Mouse (Mus musculus) B cell, adult (primary cell): ENCODE data around the gene Pih1d1. TPM values are rescaled to one million over a fixed set of nuclear protein-coding genes. Genes with fewer than 3 reads are reported as not detected.

ENCODE experiments used
- total RNA-seq: library from RNA; stranded (reverse); gene quantifications from 4 replicates; pipeline ENCODE4 v1.2.4, GENCODE M21; 2023; ENCODE audit not compliant: inconsistent age

Gene Pih1d1
- total RNA-seq: 46.7 to 53.9 TPM (median 51.0 TPM) in 4 replicates

DNA sequence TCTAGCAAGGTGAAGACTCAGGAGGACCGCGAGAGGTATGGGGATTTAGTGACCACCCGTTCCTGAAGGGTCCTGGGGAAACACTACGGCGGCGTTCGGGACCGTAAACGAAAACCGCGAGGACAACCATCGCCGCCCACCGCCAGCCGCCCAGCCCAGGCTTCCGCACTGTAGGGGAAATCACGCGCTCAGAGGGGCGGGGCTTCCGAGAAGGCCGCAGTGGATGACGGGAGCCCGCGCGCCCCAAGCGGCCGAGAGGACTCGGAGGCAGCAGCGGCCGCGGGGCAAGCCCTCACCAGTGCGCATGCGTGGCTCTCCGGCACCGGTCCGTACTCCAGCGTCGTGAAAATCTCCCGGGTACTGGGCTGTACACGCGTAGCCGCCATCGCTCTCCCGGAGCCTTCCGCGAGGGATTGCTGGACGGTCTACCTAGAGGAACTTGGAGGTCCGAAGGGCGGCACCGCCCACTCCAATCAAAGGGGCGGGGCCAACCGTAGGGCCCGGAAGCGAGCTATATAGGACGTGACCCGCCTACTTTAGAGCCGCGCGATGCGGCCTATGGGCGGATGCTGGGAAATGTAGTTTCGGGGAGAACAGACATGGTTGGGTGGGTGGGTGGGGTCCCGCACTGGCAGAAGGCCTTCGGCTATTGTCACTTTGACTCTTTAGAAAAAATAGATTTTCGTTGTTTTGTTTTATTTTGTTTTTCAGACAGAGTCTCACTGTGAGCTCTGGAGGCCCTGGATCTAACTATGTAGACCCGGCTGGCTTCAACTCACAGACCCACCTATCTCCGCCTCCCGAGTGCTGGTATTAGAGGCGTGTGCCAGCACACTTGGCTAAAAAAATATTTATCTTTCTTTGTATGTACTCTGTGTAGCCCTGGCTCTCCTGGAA, at the start of gene Pih1d1, which contains the start of gene Aldh16a1:
Gene Pih1d1 (plus strand): TSS at position 208 of the 897 bp plus-strand sequence.
Gene Aldh16a1 (minus strand): TSS at position 489 of the 897 bp plus-strand sequence.

DNA sequence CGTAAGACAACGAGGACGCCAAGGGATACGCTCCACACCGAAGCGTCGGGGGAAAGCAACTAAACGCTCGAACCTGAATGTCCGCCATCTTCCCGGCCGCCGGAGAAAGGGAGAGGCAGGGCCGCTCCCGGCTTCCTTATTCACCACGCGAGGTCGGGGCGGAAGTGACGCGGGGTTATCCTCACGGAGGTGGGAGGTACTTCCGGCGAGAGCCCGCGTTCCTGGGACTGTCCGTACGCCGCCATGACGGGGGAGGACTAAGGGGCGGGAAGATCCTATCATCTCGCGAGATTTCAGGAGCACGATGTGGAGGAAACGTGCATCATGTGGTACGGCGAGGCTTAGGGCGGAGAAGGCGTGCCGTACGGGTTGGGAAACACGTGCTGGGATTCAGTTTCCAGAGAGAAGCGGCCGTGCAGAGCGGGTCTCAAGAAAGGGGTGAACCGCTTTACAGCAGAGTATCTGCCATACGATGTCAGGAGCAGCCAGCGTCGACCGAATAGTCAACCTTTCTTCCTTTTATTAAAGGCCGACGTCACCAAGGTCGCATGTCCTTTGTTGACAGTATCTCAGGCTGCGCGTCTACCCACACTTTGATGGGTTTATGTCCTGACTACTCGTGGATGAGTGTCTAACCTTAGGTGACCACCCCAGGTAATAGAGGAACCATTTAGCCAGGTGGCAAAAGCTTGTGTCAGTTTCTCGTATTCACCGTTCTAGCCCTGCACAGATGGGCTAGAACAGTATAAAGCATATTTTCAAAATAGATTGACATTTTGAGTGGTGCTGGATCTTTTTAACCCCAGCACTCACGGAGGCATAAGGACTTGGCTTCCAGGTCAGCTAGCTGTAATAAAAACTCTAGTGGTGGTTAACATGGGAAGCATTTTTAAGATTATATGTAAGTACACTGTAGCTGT, 29.6 kb upstream of the Pih1d1 start, which contains the start of gene Rps11:
Gene Rps11 (minus strand): TSS at position 216 of the 920 bp plus-strand sequence.

DNA sequence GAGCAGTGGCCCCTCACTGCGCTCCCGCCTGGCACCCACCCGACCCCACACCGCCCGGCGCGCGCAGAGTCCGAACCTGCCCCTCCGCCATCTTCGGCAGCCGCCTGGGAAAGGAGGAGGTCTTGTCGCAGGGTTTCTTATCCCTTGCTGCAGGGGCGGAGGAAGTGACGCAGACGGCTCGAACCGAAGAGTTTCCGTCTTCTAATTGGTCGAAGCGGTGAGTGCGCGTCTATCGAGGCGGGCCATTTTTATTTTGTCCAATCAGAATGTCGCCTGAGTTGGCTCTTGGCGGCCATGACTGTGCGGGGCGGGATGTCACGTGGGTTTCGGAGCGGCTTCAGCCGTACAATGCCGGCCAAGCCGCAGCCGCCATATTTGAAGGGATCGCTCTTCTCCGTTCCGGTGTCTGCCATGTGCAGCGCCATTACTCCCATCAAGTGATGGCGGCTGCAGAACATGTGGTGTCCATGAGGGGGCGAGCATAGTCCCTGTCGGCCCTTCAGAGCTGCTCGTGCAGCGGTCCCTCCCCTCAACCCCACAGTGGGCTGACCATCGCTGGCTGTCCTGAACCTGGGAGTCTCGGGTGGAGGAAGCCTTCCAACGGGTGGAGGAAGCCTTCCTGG, 25.4 kb upstream of the Pih1d1 start, which contains the start of gene Rpl13a:
Gene Rpl13a (minus strand): TSS at position 138 of the 623 bp plus-strand sequence.

DNA sequence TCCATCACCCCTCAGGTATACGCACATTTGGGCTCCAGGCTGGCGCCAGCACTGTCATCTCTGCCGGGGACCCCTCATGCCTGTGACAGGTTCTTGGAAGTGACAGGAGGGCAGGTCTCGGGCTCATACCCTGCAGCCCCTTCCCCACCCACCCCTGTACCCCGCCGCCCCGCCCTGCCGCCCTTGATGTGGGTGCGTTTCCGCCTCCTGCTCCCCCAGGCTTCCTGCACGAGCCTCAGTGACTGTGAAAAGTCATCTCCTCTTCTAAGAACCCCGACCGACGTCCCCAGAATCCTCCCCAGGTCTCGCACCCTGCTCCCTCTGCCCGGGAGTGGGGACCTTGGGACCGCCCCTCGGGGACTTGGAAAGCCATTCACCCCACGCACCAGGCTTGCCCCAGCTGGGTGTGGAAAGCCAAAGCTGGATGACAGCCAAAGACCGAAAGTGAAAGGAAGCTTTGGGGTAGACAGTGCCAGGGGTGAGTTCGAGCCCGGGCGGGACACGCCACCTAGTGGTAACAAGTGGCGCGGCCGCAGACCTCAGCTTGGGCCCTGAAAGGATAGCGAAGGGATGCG, 18.0 kb upstream of the Pih1d1 start, which contains the start of the genes Gm45713 and Flt3l:
Gene Gm45713 (minus strand): TSS at position 239 of the 575 bp plus-strand sequence.
Gene Flt3l (minus strand): TSS at position 440 of the 575 bp plus-strand sequence.

DNA sequence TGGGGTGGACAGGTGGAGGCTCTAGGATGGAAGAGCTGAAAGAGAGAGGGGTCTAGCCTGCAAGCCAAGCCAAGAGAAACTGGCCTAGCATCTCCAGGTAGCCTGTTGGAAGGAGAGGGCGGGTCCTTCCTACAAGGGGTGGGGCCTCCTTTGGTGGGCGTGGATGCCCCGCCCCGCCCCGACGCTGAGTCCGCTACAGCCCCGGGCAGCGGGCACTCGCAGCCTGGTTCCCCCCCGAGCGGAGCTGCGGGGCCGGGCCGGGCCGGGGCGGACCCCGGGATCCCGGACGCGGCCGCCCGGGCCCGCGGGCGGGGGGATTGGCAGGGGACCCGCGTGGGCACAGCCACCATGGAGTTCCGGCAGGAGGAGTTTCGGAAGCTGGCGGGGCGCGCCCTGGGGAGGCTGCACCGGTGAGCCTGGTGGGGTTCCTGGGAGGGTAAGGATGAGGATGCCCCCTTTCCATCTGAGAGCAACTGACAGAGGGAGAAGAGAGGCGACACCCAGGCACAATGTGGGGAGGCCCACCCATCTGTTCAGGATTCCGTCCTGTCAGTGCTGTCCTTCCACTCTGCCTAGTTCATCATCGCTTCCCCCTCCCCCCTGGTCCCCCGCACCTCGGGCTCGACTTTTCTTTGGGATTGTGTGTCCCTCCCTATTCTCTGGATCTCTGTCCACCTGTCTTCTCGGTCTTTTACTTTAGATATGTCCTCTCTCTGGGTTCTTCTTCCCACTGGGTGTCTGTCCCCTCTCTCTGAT, 9.8 kb downstream of the Pih1d1 start, which contains the start of gene Slc17a7:
Gene Slc17a7 (plus strand): TSS at position 215 of the 756 bp plus-strand sequence.

DNA sequence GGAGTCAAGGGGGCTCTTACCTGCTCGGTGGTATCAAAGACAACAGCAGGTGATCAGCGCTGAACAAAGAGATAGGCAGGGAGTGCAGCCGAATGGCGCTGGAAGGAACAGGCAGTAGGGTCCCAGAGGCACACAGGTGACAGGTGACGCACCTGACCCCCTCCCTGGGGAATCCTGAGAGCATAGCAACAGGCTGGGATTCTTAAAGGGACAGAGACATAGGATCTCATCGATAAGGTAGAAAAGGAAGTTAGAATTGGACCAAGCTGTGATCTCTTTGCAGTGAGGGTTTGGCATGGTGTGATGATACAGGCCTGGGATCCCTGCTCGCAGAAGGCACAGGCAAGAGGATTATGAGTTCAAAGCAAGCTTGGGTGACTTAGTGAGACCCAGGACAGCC, 25.4 kb downstream of the Pih1d1 start, which contains the start of gene Gfy:
Gene Gfy (minus strand): TSS at position 101 of the 400 bp plus-strand sequence.

DNA sequence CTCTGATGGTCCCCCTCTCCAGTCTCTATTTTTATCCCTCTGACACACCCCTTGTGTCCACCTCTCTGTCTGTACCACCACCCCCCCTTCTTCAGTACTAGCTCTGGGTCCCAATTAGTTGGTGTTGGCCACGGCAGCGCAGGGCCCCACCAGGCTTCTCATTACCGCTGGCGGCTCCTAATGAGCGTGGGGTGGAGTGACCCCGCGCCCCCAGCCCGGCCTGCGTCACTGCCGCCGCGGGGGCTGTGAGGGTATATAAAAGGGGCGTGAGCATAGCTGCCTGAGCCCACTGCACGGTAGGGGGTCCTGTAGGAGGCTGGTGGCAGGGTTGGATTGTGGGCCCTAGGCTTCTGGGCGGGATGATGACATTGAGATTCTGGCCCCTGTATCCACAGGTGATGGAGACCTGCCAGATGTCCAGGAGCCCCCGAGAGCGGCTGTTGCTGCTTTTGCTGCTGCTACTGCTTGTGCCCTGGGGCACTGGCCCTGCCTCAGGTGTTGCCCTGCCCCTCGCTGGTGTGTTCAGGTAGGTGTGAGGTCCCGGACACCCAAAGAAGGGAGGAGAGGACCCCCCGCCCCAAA, 26.9 kb downstream of the Pih1d1 start, which contains the start of gene Pth2:
Gene Pth2 (plus strand): TSS at position 100 of the 582 bp plus-strand sequence.

DNA sequence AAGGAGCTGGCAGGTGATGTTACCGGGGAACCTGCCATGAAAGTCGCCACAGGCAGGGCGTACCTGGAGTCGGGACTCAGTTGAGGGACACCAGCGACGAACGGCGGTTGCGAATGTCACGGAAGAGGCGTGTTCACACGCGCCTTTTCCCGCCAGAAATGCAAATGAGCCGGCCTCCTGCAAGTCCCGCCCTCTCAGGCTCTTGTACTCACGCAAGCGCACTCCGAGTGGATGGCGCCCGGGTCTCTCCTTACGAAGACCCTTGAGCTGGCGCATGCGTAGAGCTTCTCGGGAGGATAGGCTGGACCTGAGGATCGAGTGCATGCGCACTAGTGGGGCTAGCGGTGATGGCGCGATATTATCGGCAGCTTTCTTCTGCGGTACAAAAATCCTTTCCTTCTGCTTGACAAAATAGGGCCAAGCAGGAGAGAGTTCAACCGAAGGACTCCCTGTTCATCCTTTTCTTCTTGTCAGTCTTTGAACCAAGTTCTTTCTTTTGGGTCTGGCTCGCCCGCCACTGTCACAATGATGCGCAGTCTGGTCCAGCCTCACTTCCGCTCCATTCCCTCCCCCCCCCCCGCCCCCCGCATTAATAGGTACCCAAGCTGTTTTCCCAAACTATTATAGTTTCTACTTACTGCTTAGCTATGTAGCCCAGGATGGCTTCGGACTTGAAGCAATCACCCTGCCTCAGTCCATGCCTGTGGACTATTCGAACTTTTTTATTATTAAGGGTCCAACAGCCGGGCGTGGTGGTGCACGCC, 50.5 kb downstream of the Pih1d1 start, which contains the start of gene Ccdc155:
Gene Ccdc155 (minus strand): TSS at position 513 of the 764 bp plus-strand sequence.

Other genes with a start within 250 kb of the Pih1d1 start
- gene Ap2a1, start 224.8 kb upstream of the Pih1d1 start, total RNA-seq: 75.4 to 97.5 TPM (median 90.4 TPM) in 4 replicates
- gene Tsks, start 211.1 kb upstream of the Pih1d1 start, total RNA-seq: not detected in 4 replicates
- not detected in 4 replicates for gene Cpt1c, start 179.5 kb upstream of the Pih1d1 start, total RNA-seq
- gene Prmt1, start 167.7 kb upstream of the Pih1d1 start, total RNA-seq: 128 to 149 TPM (median 145 TPM) in 4 replicates
- gene Irf3, start 156.7 kb upstream of the Pih1d1 start, total RNA-seq: 166 to 184 TPM (median 173 TPM) in 4 replicates
- gene Bcl2l12, start 155.6 kb upstream of the Pih1d1 start, total RNA-seq: 28.2 to 38.2 TPM (median 30.9 TPM) in 4 replicates
- gene Scaf1, start 137.9 kb upstream of the Pih1d1 start, total RNA-seq: 96.2 to 104 TPM (median 99.7 TPM) in 4 replicates
- 13.0 to 15.4 TPM (median 14.8 TPM) in 4 replicates for gene Rras, start 136.3 kb upstream of the Pih1d1 start, total RNA-seq
- 69.6 to 74.4 TPM (median 71.7 TPM) in 4 replicates for gene Prr12, start 101.4 kb upstream of the Pih1d1 start, total RNA-seq
- gene Nosip, start 91.9 kb upstream of the Pih1d1 start, total RNA-seq: 55.5 to 60.4 TPM (median 57.4 TPM) in 4 replicates
- 3.5 to 5.4 TPM (median 3.8 TPM) in 4 replicates for gene Prrg2, start 91.6 kb upstream of the Pih1d1 start, total RNA-seq
- 2.0 to 5.7 TPM (median 3.9 TPM) in 4 replicates for gene Rcn3, start 62.1 kb upstream of the Pih1d1 start, total RNA-seq
- 30.4 to 37.3 TPM (median 33.5 TPM) in 4 replicates for gene Fcgrt, start 50.5 kb upstream of the Pih1d1 start, total RNA-seq
- gene Rps11, start 29.9 kb upstream of the Pih1d1 start, total RNA-seq: 2,358 to 2,650 TPM (median 2,499 TPM) in 4 replicates
- gene Rpl13a, start 25.5 kb upstream of the Pih1d1 start, total RNA-seq: 4,140 to 4,660 TPM (median 4,377 TPM) in 4 replicates
- 0.87 TPM in 1 of 4 replicates, not detected in the others for gene Gm45713, start 18.1 kb upstream of the Pih1d1 start, total RNA-seq
- 70.7 to 77.9 TPM (median 74.1 TPM) in 4 replicates for gene Flt3l, start 17.9 kb upstream of the Pih1d1 start, total RNA-seq
- 100 to 121 TPM (median 116 TPM) in 4 replicates for gene Aldh16a1, start 281 bp downstream of the Pih1d1 start, total RNA-seq
- gene Slc17a7, start 9.6 kb downstream of the Pih1d1 start, total RNA-seq: not detected in 4 replicates
- not detected in 4 replicates for gene Gfy, start 25.3 kb downstream of the Pih1d1 start, total RNA-seq
- gene Pth2, start 26.7 kb downstream of the Pih1d1 start, total RNA-seq: not detected in 4 replicates
- gene Ccdc155, start 50.6 kb downstream of the Pih1d1 start, total RNA-seq: 0.54 to 1.1 TPM (median 0.78 TPM) in 4 replicates
- 1.3 to 2.7 TPM (median 2.0 TPM) in 3 of 4 replicates, not detected in the other for gene Dkkl1, start 57.8 kb downstream of the Pih1d1 start, total RNA-seq
- not detected in 4 replicates for gene Tead2, start 61.5 kb downstream of the Pih1d1 start, total RNA-seq
- 1,683 to 1,834 TPM (median 1,832 TPM) in 4 replicates for gene Cd37, start 84.8 kb downstream of the Pih1d1 start, total RNA-seq
- gene Slc6a16, start 86.8 kb downstream of the Pih1d1 start, total RNA-seq: not detected in 4 replicates
- gene Slc6a21, start 123.2 kb downstream of the Pih1d1 start, total RNA-seq: 0.51 to 0.64 TPM (median 0.60 TPM) in 4 replicates
- gene Trpm4, start 179.5 kb downstream of the Pih1d1 start, total RNA-seq: 5.9 to 13.0 TPM (median 9.1 TPM) in 4 replicates
- gene Hrc, start 181.0 kb downstream of the Pih1d1 start, total RNA-seq: not detected in 4 replicates
- 0.13 to 0.33 TPM (median 0.23 TPM) in 4 replicates for gene Ppfia3, start 212.7 kb downstream of the Pih1d1 start, total RNA-seq
- gene Lin7b, start 216.3 kb downstream of the Pih1d1 start, total RNA-seq: 1.2 TPM in 1 of 4 replicates, not detected in the others
- 574 to 602 TPM (median 590 TPM) in 4 replicates for gene Snrnp70, start 241.4 kb downstream of the Pih1d1 start, total RNA-seq